ENCODE assay signal across 27 mouse cellular contexts in genomic region chr10:43841441-43841840, GRCm38 (mm10).
"Had no signal": no experiment of that assay in that cellular context is flagged by ENCODE, and none has a peak within 500 bp of the region (broad histone marks: within the 10 kb centered on the region; RNA-seq: fewer than 3 reads in every experiment).

No protein-coding gene starts in this region.

- H3K36me3 ChIP-seq: heart, embryonic 10.5 days; heart, embryonic 12.5 days; hindbrain, embryonic 10.5 days; hindbrain, embryonic 12.5 days; kidney, embryonic 15.5 days; limb, embryonic 13.5 days; limb, embryonic 15.5 days; liver, embryonic 13.5 days; liver, embryonic 15.5 days had no signal

- H3K27ac ChIP-seq: gastrocnemius, adult 2 months; heart, adult 2 months; heart, embryonic 10.5 days; hindbrain, embryonic 10.5 days; hindbrain, embryonic 12.5 days; hindbrain, embryonic 14.5 days; kidney, embryonic 15.5 days; kidney, postnatal 0 days; layer of hippocampus, adult 2 months; left cerebral cortex, adult 2 months; limb, embryonic 13.5 days; limb, embryonic 15.5 days; liver, embryonic 13.5 days; liver, embryonic 15.5 days had no signal

- ATAC-seq: hindbrain, embryonic 16.5 days; inflammation-experienced regulatory T-cells, adult 6 months; intestine, postnatal 0 days had no signal

- H3K9ac ChIP-seq: heart, embryonic 12.5 days; hindbrain, embryonic 12.5 days; hindbrain, embryonic 14.5 days; kidney, embryonic 15.5 days; limb, embryonic 13.5 days; limb, embryonic 15.5 days; liver, embryonic 13.5 days; liver, embryonic 15.5 days had no signal

- H3K27me3 ChIP-seq: heart, embryonic 12.5 days; hindbrain, embryonic 12.5 days; kidney, embryonic 15.5 days; limb, embryonic 13.5 days; limb, embryonic 15.5 days; liver, embryonic 13.5 days; liver, embryonic 15.5 days had no signal

- H3K4me3 ChIP-seq: gastrocnemius, adult 2 months; heart, adult 2 months; heart, embryonic 10.5 days; heart, embryonic 12.5 days; hindbrain, embryonic 10.5 days; hindbrain, embryonic 12.5 days; kidney, embryonic 15.5 days; layer of hippocampus, adult 2 months; left cerebral cortex, adult 2 months; limb, embryonic 13.5 days; limb, embryonic 15.5 days; liver, embryonic 13.5 days; liver, embryonic 15.5 days had no signal

- DNase-seq: gastrocnemius, adult 2 months; gastrocnemius, postnatal 10 days; gastrocnemius, postnatal 25 days; heart, adult 2 months; heart, postnatal 10 days; heart, postnatal 4 days; kidney, adult 18-20 months; kidney, adult 9 months; kidney, postnatal 14 days; kidney, postnatal 36 days; left cerebral cortex, postnatal 4 days; liver, embryonic 13.5 days had no signal

- H3K4me1 ChIP-seq: heart, embryonic 10.5 days; heart, embryonic 12.5 days; hindbrain, embryonic 10.5 days; hindbrain, embryonic 12.5 days; kidney, embryonic 15.5 days; limb, embryonic 13.5 days; limb, embryonic 15.5 days; liver, embryonic 13.5 days; liver, embryonic 15.5 days had no signal

- H3K9me3 ChIP-seq: hindbrain, embryonic 12.5 days; kidney, embryonic 15.5 days; limb, embryonic 15.5 days; liver, embryonic 13.5 days; liver, embryonic 15.5 days had no signal

- H3K4me2 ChIP-seq: heart, embryonic 12.5 days; hindbrain, embryonic 12.5 days; hindbrain, embryonic 14.5 days; kidney, embryonic 15.5 days; limb, embryonic 13.5 days; limb, embryonic 15.5 days; liver, embryonic 13.5 days; liver, embryonic 15.5 days had no signal
